Mouse (Mus musculus) c-Kit-negative CD71-positive TER-119-positive erythroid progenitor cells, embryonic 14.5 days (primary cell): ENCODE results near the gene Mrps35.

Experiments
- DNase-seq: peaks from one replicate; pipeline ENCODE4 v3.0.0-alpha.2; 2013; ENCODE audit warnings: low read depth, low spot score

Gene Mrps35

DNA sequence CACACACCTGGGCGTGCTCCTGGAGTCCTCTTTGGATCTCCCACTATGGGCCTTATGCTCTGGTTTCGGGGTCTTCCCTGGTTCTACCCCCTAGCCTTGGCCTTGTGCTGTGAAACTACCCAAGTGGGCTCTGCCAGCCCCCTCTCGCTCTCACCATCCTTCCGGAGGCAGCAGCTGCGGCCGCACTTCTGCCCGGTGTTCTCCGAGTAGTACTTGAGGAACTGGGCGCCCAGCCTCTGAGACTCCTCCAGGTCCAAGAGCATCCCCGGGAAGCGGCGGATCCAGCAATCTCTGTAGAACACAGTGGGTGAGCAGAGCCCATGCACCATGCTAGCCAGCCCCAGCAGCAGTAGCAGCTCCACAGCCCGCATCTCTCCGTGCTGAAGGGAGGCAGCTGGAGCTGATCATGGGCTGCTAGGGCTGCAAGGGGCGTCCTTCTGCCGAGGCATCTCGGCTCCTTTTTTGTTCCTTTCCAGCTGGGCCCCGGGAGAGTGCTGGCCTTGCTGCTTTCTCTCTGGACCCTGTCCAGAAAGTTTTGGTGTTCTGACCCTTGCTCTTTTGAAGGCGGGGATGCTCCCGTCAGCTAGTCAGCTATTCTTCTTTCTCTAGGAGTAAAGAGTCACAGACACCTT is 44.1 kb downstream of the Mrps35 start, which contains the start of gene Mansc4:
Gene Mansc4, minus strand, starts transcription at position 439 of the 632 bp plus-strand sequence.
- DNase-seq = no peak

DNA sequence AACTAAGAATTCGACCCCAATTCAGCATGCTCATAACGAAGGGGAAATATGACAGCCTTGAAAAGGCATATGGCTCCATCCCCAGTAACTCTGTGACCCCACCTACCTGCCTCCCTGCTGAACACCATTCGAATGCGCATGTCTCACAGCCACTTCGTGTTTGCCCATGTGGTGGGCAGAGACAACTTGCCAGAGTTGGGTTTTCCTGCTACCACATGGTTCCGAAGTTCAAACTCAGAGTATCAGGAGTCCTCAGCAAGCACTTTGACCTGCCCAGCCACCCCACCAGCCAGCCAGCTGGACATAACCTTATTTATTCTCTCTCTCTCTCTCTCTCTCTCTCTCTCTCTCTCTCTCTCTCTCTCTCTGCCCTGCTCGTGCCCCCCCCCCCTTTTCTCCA is 45.2 kb downstream of the Mrps35 start:
- DNase-seq = no peak

DNA sequence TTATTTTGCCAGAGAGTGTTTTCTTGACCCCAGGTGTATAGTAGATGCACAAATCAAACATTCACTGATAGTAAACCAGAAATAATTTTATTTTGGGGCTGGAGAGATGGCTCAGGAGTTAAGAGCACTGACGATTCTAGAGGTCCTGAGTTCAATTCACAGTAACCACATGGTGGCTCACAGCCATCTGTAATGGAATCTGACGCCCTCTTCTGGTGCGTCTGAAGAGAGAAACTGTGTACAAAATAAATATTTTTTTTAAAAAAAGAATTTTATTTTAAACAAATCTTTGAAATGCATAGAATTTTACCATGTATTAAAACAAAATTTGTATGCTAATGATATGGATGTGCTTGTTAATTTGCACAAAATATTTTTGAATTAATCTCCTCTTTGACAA is 46.0 kb downstream of the Mrps35 start:
- no peak for DNase-seq

DNA sequence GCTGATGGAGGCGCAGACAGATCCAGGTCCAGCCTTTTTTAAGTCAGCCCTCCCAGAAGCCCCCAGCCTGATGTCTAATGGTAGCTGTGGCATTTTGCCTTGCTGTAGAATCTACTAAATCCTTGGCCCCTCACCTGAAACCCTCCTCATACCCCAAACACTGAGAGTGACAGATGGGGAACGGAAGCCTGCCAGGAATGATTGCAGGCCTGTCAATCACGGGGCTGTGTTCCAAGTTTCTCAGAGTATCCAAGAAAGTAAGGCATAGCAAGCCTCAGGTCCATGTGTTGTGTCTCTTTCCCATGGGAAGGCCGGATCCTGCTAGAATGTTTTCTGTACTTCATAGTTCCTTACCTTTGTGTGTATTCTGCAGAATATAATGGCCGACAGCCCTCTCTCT is 47.6 kb downstream of the Mrps35 start:
- no peak for DNase-seq

DNA sequence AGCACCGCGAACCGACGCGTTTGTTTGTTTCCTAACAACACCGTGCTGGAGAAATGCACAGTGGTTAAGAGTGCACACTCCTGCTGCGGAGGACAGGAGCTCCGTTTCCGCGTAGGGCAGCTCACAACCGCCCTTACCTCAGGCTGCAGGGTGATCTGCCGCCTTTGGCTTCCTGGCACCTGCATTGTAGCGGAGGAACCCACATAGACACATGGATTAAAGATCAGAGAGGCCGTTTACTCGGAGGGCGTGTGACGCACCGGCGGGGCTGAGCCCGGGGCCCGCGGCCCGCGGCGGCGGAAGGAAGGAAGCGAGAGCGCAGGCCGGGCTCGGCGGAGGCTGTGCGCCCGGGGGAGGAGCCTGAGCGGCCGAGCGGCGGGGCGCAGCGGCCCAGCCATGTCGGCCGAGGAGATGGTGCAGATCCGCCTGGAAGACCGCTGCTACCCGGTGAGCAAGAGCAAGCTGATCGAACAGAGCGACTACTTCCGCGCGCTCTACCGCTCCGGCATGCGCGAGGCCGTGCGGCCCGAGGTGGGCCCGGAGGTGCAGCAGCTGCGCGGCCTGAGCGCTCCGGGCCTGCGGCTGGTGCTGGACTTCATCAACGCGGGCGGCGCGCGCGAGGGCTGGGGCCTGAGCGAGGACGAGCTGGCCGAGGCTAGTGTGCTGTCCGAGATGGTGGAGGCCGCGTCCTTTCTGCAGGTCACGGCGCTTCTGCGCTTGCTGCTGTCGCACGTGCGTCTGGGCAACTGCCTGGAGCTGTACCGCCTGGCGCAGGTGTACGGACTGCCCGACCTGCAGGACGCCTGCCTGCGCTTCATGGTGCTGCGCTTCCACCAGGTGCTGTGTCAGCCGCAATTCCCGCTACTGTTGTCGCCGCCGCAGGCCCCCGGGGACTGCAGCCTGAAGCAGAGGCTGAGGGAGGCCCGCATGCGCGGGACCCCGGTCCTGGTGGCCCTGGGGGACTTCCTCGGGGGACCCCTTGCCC is 48.9 kb downstream of the Mrps35 start, which contains the start of gene Klhl42:
Gene Klhl42, plus strand, starts transcription at position 244 of the 985 bp plus-strand sequence.
- no peak for DNase-seq

DNA sequence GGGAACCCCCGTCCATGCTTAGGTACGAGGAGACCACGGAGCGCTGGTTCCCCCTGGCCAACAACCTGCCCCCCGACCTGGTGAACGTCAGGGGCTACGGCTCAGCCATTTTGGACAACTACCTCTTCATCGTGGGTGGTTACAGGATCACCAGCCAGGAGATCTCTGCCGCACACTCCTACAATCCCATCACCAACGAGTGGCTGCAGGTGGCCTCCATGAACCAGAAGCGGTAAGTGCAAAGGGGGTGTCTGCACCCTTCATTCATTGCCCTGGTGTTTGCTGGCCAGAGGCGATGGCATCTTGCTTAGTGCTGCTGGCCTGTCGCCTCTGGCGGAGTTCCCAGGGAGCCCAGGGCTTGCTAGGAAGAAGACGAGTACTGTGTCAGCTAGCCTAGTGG is 49.6 kb downstream of the Mrps35 start:
- DNase-seq = no peak

DNA sequence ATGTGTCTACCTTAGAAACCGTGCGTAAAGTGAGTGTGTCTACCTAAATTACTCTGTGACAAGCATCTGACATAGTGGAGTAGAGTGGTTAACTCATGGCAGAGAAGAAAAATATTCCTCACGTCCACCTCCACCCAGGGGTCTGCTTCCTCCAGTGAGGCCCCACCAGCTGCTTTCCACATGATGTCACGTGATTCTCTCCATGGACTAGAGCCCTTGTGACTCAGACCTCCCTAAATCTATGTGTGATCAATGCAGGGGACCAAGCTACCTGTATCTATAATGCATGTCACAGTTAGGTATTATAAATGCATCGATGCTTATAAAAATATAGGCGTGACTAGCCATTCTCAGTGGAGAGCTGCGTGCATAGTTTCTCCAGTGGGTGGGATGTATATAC is 52.2 kb downstream of the Mrps35 start:
- DNase-seq = no peak

DNA sequence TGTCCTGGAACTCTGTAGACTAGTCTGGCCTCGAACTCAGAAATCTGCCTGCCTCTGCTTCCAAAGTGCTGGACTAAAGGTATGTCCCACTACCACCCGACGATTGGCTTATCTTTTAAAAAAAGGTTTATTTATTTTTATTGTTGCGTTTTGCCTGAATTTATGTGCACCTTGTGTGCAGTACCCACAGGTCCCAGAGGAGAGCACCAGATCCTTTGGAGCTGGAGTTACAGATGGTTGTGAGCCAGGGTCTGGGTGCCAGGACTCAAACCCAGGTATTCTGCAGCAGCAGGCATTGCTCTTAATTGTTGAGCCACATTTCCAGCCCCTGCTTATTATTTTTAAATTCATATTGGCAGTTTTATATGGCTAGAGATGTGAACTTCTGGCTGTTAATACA is 53.5 kb downstream of the Mrps35 start:
- no peak for DNase-seq

DNA sequence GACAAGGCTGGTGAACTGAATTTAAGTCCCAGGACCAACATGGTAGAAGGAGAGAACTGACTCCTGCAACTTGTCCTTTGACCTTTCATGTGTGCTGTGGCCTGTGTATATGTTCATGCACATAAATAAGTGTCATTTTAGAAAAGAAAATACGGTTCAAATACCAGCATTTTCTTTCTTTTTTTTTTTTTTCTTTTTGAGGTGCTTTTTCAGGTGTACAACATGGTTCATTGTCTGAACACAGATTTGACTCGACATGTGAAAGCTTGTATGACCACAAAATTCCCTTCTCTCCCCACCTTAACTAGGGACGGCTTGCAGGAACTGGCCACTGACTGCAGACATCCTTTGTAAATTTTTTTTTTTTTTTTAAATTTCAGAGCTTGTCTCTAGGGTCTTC is 54.4 kb downstream of the Mrps35 start:
- DNase-seq = no peak

DNA sequence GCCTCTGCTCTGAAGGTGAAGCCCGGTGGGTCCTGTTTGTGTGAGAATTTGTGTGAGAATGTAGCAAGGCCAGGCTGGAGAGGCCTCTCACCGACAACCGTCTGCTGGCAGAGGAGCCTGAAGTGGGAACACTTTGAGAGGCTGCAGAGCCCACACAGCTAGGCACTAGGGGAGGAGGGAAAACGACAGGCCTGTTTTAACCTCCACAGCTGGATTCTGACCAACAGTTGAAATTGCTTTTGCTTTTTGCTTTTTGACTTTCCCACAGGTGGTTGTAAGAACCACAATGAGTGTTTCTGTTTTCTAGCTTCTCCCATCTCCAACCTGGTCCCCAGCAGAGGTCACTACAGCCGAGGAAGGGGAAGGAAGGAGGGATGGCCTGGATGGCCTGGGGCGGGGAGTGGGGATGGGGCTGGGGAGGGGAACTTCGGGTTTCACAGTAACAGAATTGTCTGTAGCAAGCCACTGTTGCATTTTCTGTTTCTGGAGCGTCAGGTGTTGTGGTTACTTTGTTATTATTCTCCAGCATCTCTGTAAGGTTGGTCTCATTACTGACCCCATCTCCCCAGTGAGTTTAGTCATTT is 54.9 kb downstream of the Mrps35 start:
- no peak for DNase-seq

DNA sequence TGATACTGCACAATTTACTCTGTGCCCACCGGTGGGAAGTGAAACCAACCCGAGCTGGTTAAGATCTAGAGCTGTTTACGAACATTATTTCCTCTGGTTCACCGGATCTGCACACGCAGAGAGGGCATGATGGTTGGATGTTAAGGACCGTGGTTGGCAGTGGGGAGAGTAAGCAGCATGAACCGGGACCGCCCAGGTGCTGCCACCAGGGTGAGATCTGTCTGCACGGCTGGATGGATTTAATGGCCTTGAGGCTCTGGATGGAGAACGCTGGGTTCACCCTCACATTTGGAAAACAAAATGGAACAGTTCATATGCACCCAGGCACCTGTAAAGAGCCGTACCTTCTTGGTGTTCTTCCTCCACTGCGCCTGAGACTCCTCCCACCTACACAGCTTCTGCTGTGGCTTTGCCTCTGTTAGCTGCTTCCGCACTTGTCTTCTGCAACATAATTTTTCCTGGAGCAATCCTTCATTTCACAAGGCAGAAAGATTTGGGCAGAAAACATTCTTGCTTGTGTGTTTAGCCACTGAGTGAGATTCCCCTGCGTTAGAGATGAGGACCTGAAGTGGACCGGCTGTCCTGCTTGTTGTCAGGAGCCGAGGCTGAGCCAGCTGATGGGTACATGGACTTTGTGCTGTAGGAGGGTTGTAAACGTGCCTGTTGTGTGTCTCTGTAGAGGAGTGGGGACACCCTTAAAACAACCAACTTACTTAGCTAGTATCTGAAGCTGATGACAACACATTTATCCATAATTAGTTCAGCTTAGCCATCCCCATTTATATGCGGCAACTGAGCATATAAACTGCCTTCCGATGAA is 57.1 kb downstream of the Mrps35 start:
- no peak for DNase-seq

DNA sequence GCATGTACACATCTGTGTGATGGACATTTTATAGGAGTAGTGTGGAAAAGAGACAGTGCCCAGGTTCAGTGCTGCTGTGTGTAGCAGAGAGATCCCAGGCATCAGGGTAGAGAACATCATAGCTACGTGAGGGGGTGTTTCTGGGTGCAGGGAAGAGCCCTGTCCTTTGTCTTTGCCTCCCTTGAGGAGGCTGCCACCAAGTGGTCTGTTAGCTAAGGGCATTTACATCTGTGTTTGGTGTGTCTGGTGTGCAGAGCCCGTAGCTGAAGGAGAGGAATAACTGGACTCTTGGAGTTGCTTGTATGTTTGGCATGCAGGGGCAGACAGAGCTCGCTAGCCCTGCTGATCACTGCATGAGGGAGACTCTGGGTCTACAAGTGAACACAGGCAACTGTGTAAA is 59.7 kb downstream of the Mrps35 start:
- DNase-seq = no peak

DNA sequence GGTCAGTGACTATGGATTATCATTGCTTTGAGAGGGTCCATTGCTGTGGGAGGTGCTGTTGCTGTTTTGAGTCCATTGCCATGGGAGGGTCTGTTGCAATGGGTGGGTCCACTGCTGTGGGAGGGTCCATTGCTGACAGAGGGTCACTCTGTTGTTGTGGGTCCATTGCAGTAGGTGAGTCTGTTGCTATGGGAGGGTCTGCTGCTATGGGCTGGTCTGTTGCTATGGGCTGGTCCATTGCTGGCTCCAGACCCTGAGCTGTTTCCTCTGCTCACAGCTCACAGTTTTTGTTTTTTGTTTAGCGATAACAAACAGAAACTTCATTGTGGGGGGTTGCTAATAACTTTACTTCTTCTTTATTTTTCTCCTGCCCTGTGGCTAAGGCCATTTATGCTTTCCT is 63.0 kb downstream of the Mrps35 start:
- DNase-seq = no peak

DNA sequence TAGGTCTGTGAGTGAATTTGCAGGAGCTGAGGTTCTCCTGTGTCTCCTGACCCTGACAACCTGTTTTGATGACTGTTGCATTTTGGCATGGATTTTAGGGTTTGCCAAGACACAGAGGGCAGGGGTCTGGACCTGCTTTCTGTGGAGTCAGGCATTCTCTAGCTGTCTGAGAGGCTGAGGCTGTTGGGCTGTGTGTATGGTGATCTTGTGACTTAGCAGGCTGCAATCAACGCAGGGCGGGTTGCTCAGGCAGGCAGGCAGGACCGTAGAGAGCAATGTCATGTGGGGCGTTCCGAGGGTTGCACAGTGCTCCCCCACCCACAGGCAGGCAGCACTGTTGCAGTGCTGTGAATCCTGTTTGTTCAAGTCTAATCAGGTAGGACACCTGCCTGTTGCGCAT is 64.2 kb downstream of the Mrps35 start:
- no peak for DNase-seq

DNA sequence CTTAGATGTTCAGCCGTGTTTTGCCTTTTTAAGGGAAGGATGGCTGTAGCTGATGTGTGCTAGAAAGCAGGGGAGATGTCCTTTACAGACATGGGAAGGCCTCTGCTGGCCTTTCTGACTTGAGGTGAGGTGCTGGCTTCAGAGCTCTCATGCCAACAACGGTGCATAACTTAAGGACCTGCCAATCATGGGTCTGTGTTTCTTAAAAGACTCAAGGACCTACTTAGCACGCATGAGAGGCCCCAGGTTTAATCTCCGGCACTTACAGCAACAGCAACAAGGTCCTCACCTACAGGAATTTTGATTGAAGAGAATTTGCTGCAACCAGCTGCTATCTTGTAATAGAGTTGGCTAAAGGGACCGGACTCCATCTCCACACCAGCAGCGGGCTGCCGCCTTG is 66.7 kb downstream of the Mrps35 start:
- no peak for DNase-seq

DNA sequence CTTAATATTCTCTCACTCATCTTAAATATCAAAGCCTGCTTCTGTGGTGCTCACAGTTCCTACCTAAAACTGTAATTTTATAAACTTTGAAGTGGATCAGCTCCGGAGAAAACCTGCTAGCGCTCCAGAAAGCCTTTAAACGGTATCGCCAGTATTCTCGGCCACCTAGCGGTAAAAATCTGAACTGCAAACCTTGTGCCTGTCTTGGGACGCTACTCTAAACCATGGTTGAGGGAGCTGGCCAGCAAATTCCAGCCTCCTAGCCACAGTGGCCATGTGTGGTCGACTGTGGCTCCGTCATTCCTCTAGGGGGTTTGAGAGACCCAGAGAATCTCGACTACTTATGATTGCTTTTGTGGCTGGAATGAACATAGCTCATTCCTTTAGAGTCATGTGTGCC is 74.0 kb downstream of the Mrps35 start:
- peak; percentile 36 for DNase-seq

DNA sequence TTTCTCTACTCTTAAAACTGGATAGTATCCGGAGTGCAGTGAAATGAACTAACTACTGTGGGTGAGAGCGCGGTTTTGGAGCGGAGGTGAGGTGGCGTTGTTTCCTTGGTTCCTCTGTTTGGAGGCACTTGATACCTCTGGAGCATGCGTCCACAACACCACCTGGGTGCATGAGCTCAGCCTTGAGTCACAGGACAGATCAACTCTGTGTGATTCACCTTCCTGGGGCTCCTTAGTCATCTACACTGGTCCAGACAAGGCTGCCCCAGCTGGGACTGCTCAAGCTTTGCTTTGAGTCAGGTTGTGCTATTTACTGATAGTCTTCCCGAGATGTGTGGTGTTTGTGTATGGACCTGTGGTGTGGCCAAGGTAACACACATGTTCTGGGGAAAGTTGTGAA is 75.2 kb downstream of the Mrps35 start:
- no peak for DNase-seq

DNA sequence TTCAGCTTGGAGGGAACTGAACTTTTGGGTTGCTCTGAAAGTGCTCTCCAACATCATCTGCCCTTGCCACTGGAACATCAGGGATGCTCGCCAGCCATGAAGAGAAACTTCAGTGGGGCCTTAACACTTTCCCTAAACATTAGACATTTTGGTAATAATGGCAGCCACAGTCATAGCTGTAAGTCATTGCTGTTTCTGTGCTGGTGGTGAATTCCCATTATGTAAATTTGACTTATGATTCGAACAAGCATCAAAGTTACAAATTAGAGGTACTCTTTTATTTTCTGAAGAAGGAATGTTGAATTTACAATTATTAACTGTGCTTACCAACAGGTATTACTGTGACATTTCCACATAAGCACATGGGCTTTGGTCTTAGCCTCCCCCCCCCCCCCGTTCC is 75.6 kb downstream of the Mrps35 start:
- DNase-seq = no peak

DNA sequence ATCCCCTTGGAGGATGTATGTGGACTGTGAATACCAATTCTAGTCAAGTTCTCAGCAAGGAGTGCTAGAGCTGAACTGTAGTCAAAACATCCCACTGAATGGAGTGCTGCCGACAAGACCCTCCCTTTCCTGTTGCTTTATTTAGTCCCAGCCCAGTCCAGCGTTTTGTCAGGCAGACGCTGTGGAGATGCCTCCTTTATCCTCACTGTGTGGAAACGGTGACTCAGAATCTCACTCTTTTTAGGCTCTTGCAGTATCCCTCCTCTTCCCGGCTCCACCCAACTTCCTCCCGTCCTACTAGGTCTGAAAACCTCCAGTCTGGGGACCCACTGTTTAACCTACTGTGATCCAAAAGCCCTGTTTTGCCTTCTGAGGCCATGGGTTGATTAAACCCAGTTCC is 78.8 kb downstream of the Mrps35 start:
- DNase-seq = no peak
